Mouse (Mus musculus) ovary, adult 2 months (tissue): Measurements from ENCODE around the gene Enpp7. TPM values are rescaled to one million over a fixed set of nuclear protein-coding genes. Genes with fewer than 3 reads are reported as not detected.

ENCODE experiments used
- polyA plus RNA-seq: library from polyadenylated mRNA; depleted of rRNA; stranded (reverse); fragments of >200 nt; gene quantifications from 2 replicates; pipeline ENCODE4 v1.2.3, GENCODE M21; 2012; rRNA removed

Gene Enpp7
- polyA plus RNA-seq: 0.23 and 0.29 TPM in 2 replicates

GRCm38 (mm10) chr11:118987999-118988398, at the start of gene Enpp7:
Enpp7 (plus strand) TSS chr11:118988188.

GRCm38 (mm10) chr11:119022895-119023615, 35.1 kb downstream of the Enpp7 start, which contains the start of gene Cbx2:
Cbx2 (plus strand) TSS chr11:119022962.

GRCm38 (mm10) chr11:119040600-119041324, 52.8 kb downstream of the Enpp7 start, which contains the start of gene Cbx8:
Cbx8 (minus strand) TSS chr11:119040969.

Other genes starting within 250 kb of the Enpp7 start
- gene Rbfox3, start 76.6 kb upstream of the Enpp7 start, polyA plus RNA-seq: 1.1 and 1.5 TPM in 2 replicates
- gene Cbx2, start 34.8 kb downstream of the Enpp7 start, polyA plus RNA-seq: 11.6 and 13.0 TPM in 2 replicates
- 3.0 and 7.6 TPM in 2 replicates for gene Cbx8, start 52.8 kb downstream of the Enpp7 start, polyA plus RNA-seq
- gene Cbx4, start 98.0 kb downstream of the Enpp7 start, polyA plus RNA-seq: 27.2 and 28.2 TPM in 2 replicates
- gene Tbc1d16, start 240.3 kb downstream of the Enpp7 start, polyA plus RNA-seq: 21.4 and 22.2 TPM in 2 replicates
- 11.7 and 13.0 TPM in 2 replicates for gene Ccdc40, start 240.4 kb downstream of the Enpp7 start, polyA plus RNA-seq